Mouse (Mus musculus) CD4-positive naive resting alpha-beta T cell, adult 76 days (primary cell): Measurements from ENCODE around the gene Ryk. TPM values are rescaled to one million over a fixed set of nuclear protein-coding genes. Genes with fewer than 3 reads are reported as not detected.

Source experiments
- total RNA-seq: library from RNA; stranded (reverse); gene quantifications from one replicate; pipeline ENCODE4 v1.2.4, GENCODE M21; 2023

Ryk gene
- total RNA-seq, result 1.00 TPM

GRCm38 (mm10) chr9:102834742-102835591 lies at the start of gene Ryk:
Gene Ryk, plus strand, starts transcription at chr9:102834917.

Other genes with a start within 250 kb of the Ryk start
- 43.8 TPM for gene Anapc13, start 208.6 kb upstream of the Ryk start, total RNA-seq
- 88.5 TPM for gene Cep63, start 208.4 kb upstream of the Ryk start, total RNA-seq
- 0.21 TPM for gene Amotl2, start 118.2 kb upstream of the Ryk start, total RNA-seq
- 0.32 TPM for gene Slco2a1, start 153.8 kb downstream of the Ryk start, total RNA-seq